Comparison of ENCODE assay signal across 21 mouse cellular contexts in genomic region chr13:105573248-105573647, GRCm38 (mm10).
DNase-seq lines count a peak whose midpoint lies in the region; ATAC-seq and TF ChIP-seq lines count a peak whose summit lies in the region.
"Had no signal": no experiment of that assay in that cellular context is flagged by ENCODE, and none has a peak within 500 bp of the region (broad histone marks: within the 10 kb centered on the region; RNA-seq: fewer than 3 reads in every experiment).

No protein-coding gene starts in this region.

- intact Hi-C loops in left cerebral cortex, postnatal 14 days (cut with DNase I): no loop called here
- intact Hi-C loops in left cerebral cortex, postnatal 36 days (cut with DNase I): no loop called here

- no peak for TF ChIP-seq CTCF in layer of hippocampus, adult 2 months (conservative IDR thresholded peaks at IDR 0.05)

- ATAC-seq in frontal cortex, adult (ENCODE audit: low TSS enrichment): peak; percentile 86
- ATAC-seq: activated CD4-positive, CD25-positive, alpha-beta regulatory T cell, adult 4 months; CD4-positive, CD25-positive, alpha-beta regulatory T cell, adult 4 months; Patski had no signal

- DNase-seq in frontal cortex, postnatal 25 days (ENCODE audit: low spot score in 2 of 2): no peak
- DNase-seq in left cerebral cortex, postnatal 14 days (ENCODE audit: low spot score in 2 of 2): peak; percentile 5 to 38
- DNase-seq in left cerebral cortex, postnatal 36 days (ENCODE audit: low spot score in 2 of 2): no peak
- peak; percentile 29 for DNase-seq in brain, adult 2 months (ENCODE audit: low read depth, low spot score)
- peak; percentile 13 for DNase-seq in telencephalon, adult 2 months (ENCODE audit: low read depth, low spot score)
- no peak for DNase-seq in kidney, postnatal 10 days
- no peak for DNase-seq in layer of hippocampus, adult 2 months (ENCODE audit: low spot score in 2 of 2)
- DNase-seq: adrenal gland, adult 2 months; adrenal gland, adult 8-10 months; adrenal gland, postnatal 10 days; adrenal gland, postnatal 14 days; adrenal gland, postnatal 25 days; adrenal gland, postnatal 36 days; B cell, adult 2 months; cerebellum, adult 11 months; cerebellum, adult 11-12 months; cerebellum, adult 18-20 months had no signal

- H3K4me3 ChIP-seq in layer of hippocampus, adult 2 months: no peak overlapping the region

- no peak overlapping the region for H3K27ac ChIP-seq in layer of hippocampus, adult 2 months

Comparison
In these comparisons a context has a peak if more than half of its experiments do, and no peak if none do; other contexts are left out.
1. DNase-seq: peak in left cerebral cortex, postnatal 14 days (2 of 2), brain, adult 2 months (single experiment) and telencephalon, adult 2 months (single experiment); none in frontal cortex, postnatal 25 days (0 of 2), left cerebral cortex, postnatal 36 days (0 of 2), kidney, postnatal 10 days (single experiment) and layer of hippocampus, adult 2 months (0 of 2).